Mouse (Mus musculus): ENCODE data around the gene Adamts12.

DNA sequence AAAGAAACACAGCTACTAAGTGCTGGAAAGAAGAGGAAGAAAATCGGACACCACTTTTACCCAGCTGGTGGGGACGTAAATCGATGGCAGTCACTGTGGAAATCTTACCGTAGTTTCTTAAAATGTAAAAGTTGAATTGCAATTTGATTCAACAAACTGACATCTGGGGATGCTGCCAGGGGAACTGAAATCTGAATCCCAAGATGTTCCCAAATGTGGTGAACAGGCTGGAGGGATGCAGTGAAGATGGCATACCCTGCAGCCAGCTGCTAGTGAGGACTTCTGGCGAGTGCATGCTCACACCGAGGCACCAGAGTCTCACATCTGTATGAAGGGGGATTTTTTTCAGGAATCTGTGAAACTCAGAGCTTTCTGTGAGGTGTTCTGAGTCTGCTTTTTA is 138.5 kb downstream of the Adamts12 start:
- no peak for TF ChIP-seq CTCF (IDR thresholded peaks at IDR 0.05; ENCODE audit: borderline replicate concordance, insufficient read depth, low read depth, low read length)
- TF ChIP-seq POLR2A (IDR thresholded peaks at IDR 0.05; ENCODE audit: borderline replicate concordance, insufficient read depth, low read length), result no peak

Measured in cerebellum, adult 2 months (tissue).